Mouse (Mus musculus): Measurements from ENCODE around the gene Pxylp1.

GRCm38 (mm10) chr9:96823005-96823404, 69.5 kb downstream of the Pxylp1 start:
- TF ChIP-seq CTCF (IDR thresholded peaks at IDR 0.05; ENCODE audit: insufficient read depth, low read length) (no peak), POLR2A (IDR thresholded peaks at IDR 0.05; ENCODE audit: borderline replicate concordance, extremely low read depth, low read depth, low read length) (no peak)
